8 mouse cellular contexts compared by ENCODE assay signal in genomic region chr5:72167594-72168284, GRCm38 (mm10). TPM values are rescaled to one million over a fixed set of nuclear protein-coding genes. Genes with fewer than 3 reads are reported as not detected.
DNase-seq lines count a peak whose midpoint lies in the region; ATAC-seq and TF ChIP-seq lines count a peak whose summit lies in the region.

Commd8 (minus strand) TSS chr5:72168189.

- H3K4me3 ChIP-seq in embryonic facial prominence, embryonic 14.5 days (ENCODE audit: low read depth, low read length): peak within 1 kb of the TSS; percentile 84
- peak within 1 kb of the TSS; percentile 71 for H3K4me3 ChIP-seq in limb, embryonic 14.5 days (replicated peaks; ENCODE audit: low read length)
- H3K4me3 ChIP-seq in midbrain, postnatal 0 days (ENCODE audit: low read depth, low read length): peak within 1 kb of the TSS; percentile 67

- peak within 1 kb of the TSS; percentile 90 for H3K4me2 ChIP-seq in embryonic facial prominence, embryonic 14.5 days (ENCODE audit: low read depth, low read length)
- H3K4me2 ChIP-seq in limb, embryonic 14.5 days (replicated peaks; ENCODE audit: low read depth, low read length, severe bottlenecking): peak within 1 kb of the TSS; percentile 73
- peak within 1 kb of the TSS; percentile 92 for H3K4me2 ChIP-seq in midbrain, postnatal 0 days (ENCODE audit: low read depth, low read length, poor library complexity, severe bottlenecking)

- no peak for TF ChIP-seq CTCF in midbrain, postnatal 0 days (IDR thresholded peaks at IDR 0.05)

- H3K27me3 ChIP-seq in embryonic facial prominence, embryonic 14.5 days (replicated peaks; ENCODE audit: control insufficient read depth, insufficient read depth, low read length): no peaks in the 10 kb centered on the region
- no peaks in the 10 kb centered on the region for H3K27me3 ChIP-seq in limb, embryonic 14.5 days (ENCODE audit: control insufficient read depth, insufficient read depth, low read length)
- H3K27me3 ChIP-seq in midbrain, postnatal 0 days (ENCODE audit: insufficient read depth, low read length): no peaks in the 10 kb centered on the region

- peak; percentile 89 for ATAC-seq in embryonic facial prominence, embryonic 14.5 days (ENCODE audit: low read depth)
- peak; percentile 94 for ATAC-seq in limb, embryonic 14.5 days (ENCODE audit: low FRiP score, low read depth)
- ATAC-seq in midbrain, postnatal 0 days (ENCODE audit: low FRiP score): peak; percentile 90

- peak within 1 kb of the TSS; percentile 89 for H3K9ac ChIP-seq in embryonic facial prominence, embryonic 14.5 days (ENCODE audit: low read depth, low read length)
- peak within 1 kb of the TSS; percentile 70 for H3K9ac ChIP-seq in limb, embryonic 14.5 days (ENCODE audit: low read depth, low read length, severe bottlenecking)
- peak within 1 kb of the TSS; percentile 87 for H3K9ac ChIP-seq in midbrain, postnatal 0 days (replicated peaks; ENCODE audit: low read length, poor library complexity, severe bottlenecking)

- peak; percentile 99 for DNase-seq in 3T3-L1 (ENCODE audit: low read depth, low spot score)
- peak; percentile 79 to 90 for DNase-seq in adrenal gland, postnatal 4 days (ENCODE audit: low spot score in 2 of 2)
- peak; percentile 98 for DNase-seq in embryonic facial prominence, embryonic 14.5 days (ENCODE audit: low spot score)
- peak; percentile 95 for DNase-seq in heart, adult 8-10 months (ENCODE audit: low spot score)
- DNase-seq in kidney, adult 9 months: peak; percentile 98
- peak; percentile 95 for DNase-seq in limb, embryonic 14.5 days (ENCODE audit: low spot score)
- DNase-seq in midbrain, postnatal 0 days (ENCODE audit: low spot score): peak; percentile 97
- DNase-seq in spleen, postnatal 14 days (ENCODE audit: low spot score in 2 of 2): peak; percentile 93 to 95

- H3K27ac ChIP-seq in embryonic facial prominence, embryonic 14.5 days (replicated peaks; ENCODE audit: low read depth, low read length): peak within 1 kb of the TSS; percentile 68
- peak within 1 kb of the TSS; percentile 64 for H3K27ac ChIP-seq in limb, embryonic 14.5 days (replicated peaks; ENCODE audit: low read depth, low read length)
- peak within 1 kb of the TSS; percentile 73 for H3K27ac ChIP-seq in midbrain, postnatal 0 days (ENCODE audit: low read depth, low read length)

- H3K9me3 ChIP-seq in embryonic facial prominence, embryonic 14.5 days (ENCODE audit: control insufficient read depth, low read length): no peaks in the 10 kb centered on the region
- no peaks in the 10 kb centered on the region for H3K9me3 ChIP-seq in limb, embryonic 14.5 days (ENCODE audit: control insufficient read depth, low read length)
- H3K9me3 ChIP-seq in midbrain, postnatal 0 days (ENCODE audit: low read length): no peaks in the 10 kb centered on the region

- WGBS in embryonic facial prominence, embryonic 14.5 days: under 1% methylated on average over 34 of the region's 38 CpGs
- under 1% methylated on average over 38 of the region's 38 CpGs for WGBS in limb, embryonic 14.5 days
- WGBS in midbrain, postnatal 0 days: under 1% methylated on average over 38 of the region's 38 CpGs

- peaks cover 9% of the 10 kb centered on the region; the same call in 1 of the 2 replicates for H3K4me1 ChIP-seq in embryonic facial prominence, embryonic 14.5 days (ENCODE audit: control insufficient read depth, insufficient read depth, low read length)
- peaks cover 5% of the 10 kb centered on the region for H3K4me1 ChIP-seq in limb, embryonic 14.5 days (ENCODE audit: control insufficient read depth, insufficient read depth, low read length)
- peaks cover 12% of the 10 kb centered on the region; the same call in 1 of the 2 replicates for H3K4me1 ChIP-seq in midbrain, postnatal 0 days (ENCODE audit: insufficient read depth, low read length)

- 0 out of 2 replicates have a peak, but pooled peaks cover 12% of the 10 kb centered on the region for H3K36me3 ChIP-seq in embryonic facial prominence, embryonic 14.5 days (ENCODE audit: control insufficient read depth, insufficient read depth, low read length)
- peaks cover 15% of the 10 kb centered on the region for H3K36me3 ChIP-seq in limb, embryonic 14.5 days (ENCODE audit: control insufficient read depth, insufficient read depth, low read length)
- peaks cover 3% of the 10 kb centered on the region for H3K36me3 ChIP-seq in midbrain, postnatal 0 days (ENCODE audit: insufficient read depth, low read length)

- peak; percentile 83; the same call in 1 of the 2 replicates for TF ChIP-seq POLR2A in limb, embryonic 14.5 days (IDR thresholded peaks at IDR 0.05; ENCODE audit: borderline replicate concordance, extremely low read depth, insufficient read depth, insufficient read length)

RNA-seq across cellular contexts. Expression of gene Commd8, which starts in this region (rescaled TPM):
- total RNA-seq in adrenal gland, postnatal 4 days (2021): 10 to 100 TPM; 87.8 to 90.7 TPM
- 106 and 128 TPM in 2 replicates for polyA plus RNA-seq in embryonic facial prominence, embryonic 14.5 days (2014; fragmentation: Nextera tagmentation; extraction: Ambion mirVana)
- 10 to 100 TPM; 40.5 to 44.6 (median 42.2) TPM for total RNA-seq in heart, adult 8-10 months (2022)
- polyA plus RNA-seq in limb, embryonic 14.5 days (2012; rRNA removed): 35.2 and 59.3 TPM in 2 replicates
- polyA plus RNA-seq in limb, embryonic 14.5 days (2014; fragmentation: Nextera tagmentation; extraction: Ambion mirVana): 152 TPM in 2 replicates
- 23.9 and 34.0 TPM in 2 replicates for total RNA-seq in midbrain, postnatal 0 days (2014; rRNA removed)
- polyA plus RNA-seq in midbrain, postnatal 0 days (2015; fragmentation: Nextera tagmentation; extraction: Ambion mirVana): 146 and 151 TPM in 2 replicates

Comparison
In these comparisons a context has a peak if more than half of its experiments do, and no peak if none do; other contexts are left out.
1. Peak in every context shown above with its lines: DNase-seq, ATAC-seq, H3K4me3 ChIP-seq and H3K27ac ChIP-seq.